Mouse (Mus musculus) left cerebral cortex, postnatal 36 days (tissue): ENCODE measurements around the gene Golga7b. TPM values are rescaled to one million over a fixed set of nuclear protein-coding genes. Genes with fewer than 3 reads are reported as not detected.

Experiments
- DNase-seq, 2 experiments: peaks; one replicate each; pipeline ENCODE4 v3.0.0; 2021 to 2022; ENCODE audit warnings: low spot score in 2 of 2, mixed read lengths in 1 of 2
- intact Hi-C: fragments of 180-260 bp; cut with DNase I; formaldehyde crosslinking; loops from one replicate; pipeline ENCODE4 v1.15.1; 2025
- total RNA-seq, 2 experiments: library from RNA; stranded (reverse); gene quantifications; 2 replicates each; pipeline ENCODE4 v1.2.3; 2021

Golga7b gene
- total RNA-seq, 2 experiments from 2014 or later: 122 to 150 TPM

GRCm38 (mm10) chr19:42288361-42288760 is 41.0 kb downstream of the Golga7b start:
- no peak for DNase-seq
- intact Hi-C loops: no loop called here

GRCm38 (mm10) chr19:42290954-42291661 is 43.7 kb downstream of the Golga7b start:
- intact Hi-C loops: no loop called here
- peak; percentile 40 to 43 for DNase-seq

- intact Hi-C loops: no loop called here
- DNase-seq: no peak
These were observed 44.7 kb downstream of the Golga7b start for GRCm38 (mm10) chr19:42292106-42292505.

GRCm38 (mm10) chr19:42293216-42293615 is 45.8 kb downstream of the Golga7b start:
- DNase-seq: no peak
- intact Hi-C loops: no loop called here

GRCm38 (mm10) chr19:42303210-42303813 is 55.9 kb downstream of the Golga7b start:
- no peak for DNase-seq
- intact Hi-C loops: no loop called here

GRCm38 (mm10) chr19:42304506-42304905 is 57.1 kb downstream of the Golga7b start:
- intact Hi-C loops: no loop called here
- no peak for DNase-seq

- DNase-seq: no peak
- intact Hi-C loops: no loop called here
These were observed 58.4 kb downstream of the Golga7b start for GRCm38 (mm10) chr19:42305746-42306145.

GRCm38 (mm10) chr19:42306202-42306601 is 58.8 kb downstream of the Golga7b start:
- intact Hi-C loops: no loop called here
- no peak for DNase-seq

GRCm38 (mm10) chr19:42307019-42307418 is 59.6 kb downstream of the Golga7b start:
- intact Hi-C loops: no loop called here
- DNase-seq: no peak

GRCm38 (mm10) chr19:42308931-42309330 is 61.6 kb downstream of the Golga7b start:
- no peak for DNase-seq
- intact Hi-C loops: no loop called here

- DNase-seq: no peak
- intact Hi-C loops: no loop called here
These were observed 64.0 kb downstream of the Golga7b start for GRCm38 (mm10) chr19:42311332-42311731.

GRCm38 (mm10) chr19:42312191-42312590 is 64.8 kb downstream of the Golga7b start:
- DNase-seq: no peak
- intact Hi-C loops: no loop called here

- intact Hi-C loops: loop anchor here (5.0 kb wide), 1 partner anchor 432 kb away; no protein-coding TSS in a partner anchor
- DNase-seq: no peak
These were observed 67.8 kb downstream of the Golga7b start for GRCm38 (mm10) chr19:42315070-42315679.

- intact Hi-C loops: loop anchor here (1.0 to 5.0 kb wide), 3 partner anchors 113 to 431 kb away; no protein-coding TSS in a partner anchor
- peak; percentile 83 to 84 for DNase-seq
These were observed 68.5 kb downstream of the Golga7b start for GRCm38 (mm10) chr19:42315914-42316313.

GRCm38 (mm10) chr19:42316525-42316924 is 69.2 kb downstream of the Golga7b start:
- DNase-seq: peak in 1 of 2 experiments; percentile 21
- intact Hi-C loops: loop anchor here (1.0 to 5.0 kb wide), 3 partner anchors 113 to 431 kb away; no protein-coding TSS in a partner anchor

- peak; percentile 38 to 41 for DNase-seq
- intact Hi-C loops: loop anchor here (1.0 to 5.0 kb wide), 3 partner anchors 112 to 430 kb away; no protein-coding TSS in a partner anchor
These were observed 69.6 kb downstream of the Golga7b start for GRCm38 (mm10) chr19:42316998-42317397.

- peak; percentile 58 to 59 for DNase-seq
- intact Hi-C loops: loop anchor here (2.0 to 5.0 kb wide), 2 partner anchors 337 to 429 kb away; no protein-coding TSS in a partner anchor
These were observed 70.5 kb downstream of the Golga7b start for GRCm38 (mm10) chr19:42317648-42318425.
